Comparison of ENCODE assay signal across 14 mouse cellular contexts in the genomic region with DNA sequence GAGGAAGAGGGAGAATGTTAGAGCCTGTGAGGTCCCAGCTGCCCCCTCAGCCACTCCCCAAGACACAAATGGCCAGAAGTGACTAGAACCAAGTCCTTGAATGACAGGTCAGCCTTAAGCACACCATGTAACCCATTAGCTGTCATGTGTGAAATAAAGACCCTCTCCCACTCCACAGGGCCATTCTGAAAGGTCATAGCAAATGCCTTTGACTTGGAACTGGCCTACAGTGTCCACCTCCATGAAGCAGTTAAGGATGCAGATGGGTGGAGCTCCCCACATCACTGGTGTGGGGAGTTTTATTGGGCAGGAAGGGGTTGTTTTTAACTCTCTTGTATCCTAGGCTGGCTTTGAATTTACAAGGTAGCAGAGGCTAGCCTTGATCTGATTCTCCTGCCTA. TPM values are rescaled to one million over a fixed set of nuclear protein-coding genes. Genes with fewer than 3 reads are reported as not detected.
"Had no signal": no experiment of that assay in that cellular context is flagged by ENCODE, and none has a peak within 500 bp of the region (broad histone marks: within the 10 kb centered on the region; RNA-seq: fewer than 3 reads in every experiment).

No protein-coding gene starts in this region.

- DNase-seq: layer of hippocampus, postnatal 36 days had no signal

- H3K4me2 ChIP-seq: heart, embryonic 11.5 days; heart, embryonic 13.5 days; hindbrain, embryonic 13.5 days; hindbrain, embryonic 15.5 days; limb, embryonic 13.5 days; limb, embryonic 15.5 days; liver, embryonic 12.5 days had no signal

- H3K9me3 ChIP-seq: heart, embryonic 13.5 days; hindbrain, embryonic 13.5 days; hindbrain, embryonic 15.5 days; limb, embryonic 13.5 days; limb, embryonic 15.5 days; liver, embryonic 12.5 days had no signal

- H3K27me3 ChIP-seq: hindbrain, embryonic 13.5 days; hindbrain, embryonic 15.5 days; limb, embryonic 13.5 days; limb, embryonic 15.5 days had no signal

- H3K9ac ChIP-seq: heart, embryonic 13.5 days; hindbrain, embryonic 13.5 days; hindbrain, embryonic 15.5 days; limb, embryonic 13.5 days; limb, embryonic 15.5 days; liver, embryonic 12.5 days; liver, embryonic 14.5 days had no signal

- H3K27ac ChIP-seq: heart, embryonic 13.5 days; hindbrain, embryonic 13.5 days; hindbrain, embryonic 15.5 days; hindbrain, postnatal 0 days; kidney, postnatal 0 days; limb, embryonic 13.5 days; limb, embryonic 15.5 days; liver, embryonic 12.5 days; liver, embryonic 14.5 days had no signal

- H3K36me3 ChIP-seq: heart, embryonic 13.5 days; limb, embryonic 13.5 days; limb, embryonic 15.5 days; liver, embryonic 12.5 days had no signal

- ATAC-seq: hindbrain, postnatal 0 days; intestine, embryonic 16.5 days; liver, embryonic 12.5 days had no signal

- H3K4me1 ChIP-seq: hindbrain, embryonic 15.5 days; liver, embryonic 12.5 days had no signal

- H3K4me3 ChIP-seq: heart, embryonic 13.5 days; hindbrain, embryonic 13.5 days; hindbrain, embryonic 15.5 days; limb, embryonic 13.5 days; limb, embryonic 15.5 days; liver, embryonic 12.5 days had no signal

RNA-seq across cellular contexts. Expression of a gene that starts 23.2 kb away (rescaled TPM):
- total RNA-seq: hematopoietic stem cell, adult 5-6 weeks; liver, adult 2 months had no signal
- polyA plus RNA-seq: liver, embryonic 14.5 days had no signal
